Mouse (Mus musculus): ENCODE data around the gene Eml3. TPM values are rescaled to one million over a fixed set of nuclear protein-coding genes. Genes with fewer than 3 reads are reported as not detected.

Eml3 gene
- polyA plus RNA-seq, 1 experiment: 4.9 TPM

DNA sequence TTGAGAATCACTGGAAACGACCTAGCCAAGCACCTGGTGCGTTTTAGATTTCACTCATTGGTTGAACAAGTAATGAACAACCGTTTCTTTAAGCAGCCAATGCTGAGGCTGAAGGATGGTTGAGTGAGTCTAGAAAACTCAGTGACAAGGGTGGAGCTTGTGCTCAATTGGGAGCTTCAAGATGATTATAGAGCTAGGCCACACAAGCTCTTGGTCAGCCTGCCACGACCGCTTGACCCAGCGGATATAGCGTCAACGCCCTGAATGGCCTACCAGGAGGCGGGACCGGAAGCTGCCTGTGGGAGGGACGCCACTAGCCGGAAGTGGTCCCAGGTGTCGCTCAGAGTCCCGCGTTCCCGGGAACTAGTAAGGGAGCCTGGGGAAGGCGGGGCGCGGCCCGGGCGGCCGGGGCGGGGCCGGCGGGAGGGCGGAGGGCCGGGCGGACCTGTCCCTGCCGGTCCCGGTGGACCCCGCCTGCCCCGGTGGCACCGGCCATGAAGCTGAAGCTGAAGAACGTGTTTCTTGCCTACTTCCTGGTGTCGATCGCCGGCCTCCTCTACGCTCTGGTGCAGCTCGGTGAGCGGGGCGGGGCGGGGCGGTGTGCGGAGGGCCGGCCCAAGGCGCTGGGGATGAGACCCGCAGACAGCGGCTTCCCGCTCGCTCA lies 9.1 kb upstream of the Eml3 start, which contains the start of gene B3gat3:
Gene B3gat3 (plus strand): TSS at position 302 of the 664 bp plus-strand sequence.
- TF ChIP-seq POLR2A (IDR thresholded peaks at IDR 0.05; ENCODE audit: control insufficient read depth, low read depth, low read length): peak; percentile 98
- TF ChIP-seq CTCF (IDR thresholded peaks at IDR 0.05; ENCODE audit: control insufficient read depth, insufficient read depth, insufficient replicate concordance, low read depth, low read length): no peak
- Histone ChIP-seq H3K27ac (ENCODE audit: control insufficient read depth, insufficient read depth, low read depth, low read length) (peak within 1 kb of the TSS; percentile 88), H3K4me1 (ENCODE audit: control insufficient read depth, insufficient read depth, low read length) (peaks cover 8% of the 10 kb centered on the region), H3K27me3 (ENCODE audit: control insufficient read depth, insufficient read depth, low read length) (no peaks in the 10 kb centered on the region), H3K36me3 (ENCODE audit: control insufficient read depth, insufficient read depth, low read length) (peaks cover under 1% of the 10 kb centered on the region; the same call in 1 of the 2 replicates), H3K4me3 (ENCODE audit: control insufficient read depth, low read depth, low read length) (peak within 1 kb of the TSS; percentile 88)

DNA sequence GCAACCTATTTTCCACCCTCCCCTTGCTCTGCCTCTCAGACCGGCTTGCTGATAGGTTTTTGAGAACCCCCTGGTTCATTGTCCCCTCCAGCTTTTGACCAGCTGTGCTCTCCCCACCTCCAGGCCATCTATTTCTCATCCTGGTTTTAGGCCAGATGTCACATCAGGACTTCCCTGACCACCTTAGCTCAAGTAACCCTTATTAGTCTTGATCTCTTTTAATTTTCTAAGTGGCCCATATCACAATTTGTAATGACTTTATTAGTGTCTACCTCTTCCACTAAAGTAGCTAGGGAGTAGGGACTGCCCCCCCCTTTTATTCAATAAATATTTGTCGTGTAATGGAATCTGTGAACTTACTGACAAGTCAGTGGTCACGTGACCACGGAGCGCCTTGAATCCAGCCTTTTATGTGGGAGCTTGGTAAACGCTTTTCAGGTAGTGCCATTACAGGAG lies 8.5 kb upstream of the Eml3 start:
- TF ChIP-seq POLR2A (IDR thresholded peaks at IDR 0.05; ENCODE audit: control insufficient read depth, low read depth, low read length): no peak
- no peak for TF ChIP-seq CTCF (IDR thresholded peaks at IDR 0.05; ENCODE audit: control insufficient read depth, insufficient read depth, insufficient replicate concordance, low read depth, low read length)
- H3K27me3 ChIP-seq (ENCODE audit: control insufficient read depth, insufficient read depth, low read length): no peaks in the 10 kb centered on the region
- peak overlapping the region; percentile 24 for H3K27ac ChIP-seq (ENCODE audit: control insufficient read depth, insufficient read depth, low read depth, low read length)
- H3K36me3 ChIP-seq (ENCODE audit: control insufficient read depth, insufficient read depth, low read length): no peaks in the 10 kb centered on the region
- H3K4me3 ChIP-seq (ENCODE audit: control insufficient read depth, low read depth, low read length): peak overlapping the region; percentile 88
- peaks cover 8% of the 10 kb centered on the region for H3K4me1 ChIP-seq (ENCODE audit: control insufficient read depth, insufficient read depth, low read length)

DNA sequence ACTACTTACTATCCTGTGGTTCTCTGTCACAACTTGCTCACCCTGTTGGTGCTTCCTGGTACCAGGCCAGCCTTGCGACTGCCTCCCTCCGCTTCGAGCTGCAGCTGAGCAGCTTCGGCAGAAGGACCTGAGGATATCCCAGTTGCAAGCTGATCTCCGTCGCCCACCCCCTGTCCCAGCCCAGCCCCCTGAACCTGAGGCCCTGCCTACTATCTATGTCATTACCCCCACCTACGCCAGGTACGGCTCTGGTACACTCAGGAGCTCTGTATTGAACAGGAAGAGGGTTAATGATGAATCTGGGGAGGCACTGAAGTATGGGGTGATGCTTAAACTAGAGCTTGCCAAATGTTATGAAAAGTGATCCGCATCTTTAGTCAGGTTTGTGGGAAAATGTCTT lies 7.6 kb upstream of the Eml3 start:
- H3K4me3 ChIP-seq (ENCODE audit: control insufficient read depth, low read depth, low read length): no peak overlapping the region
- H3K36me3 ChIP-seq (ENCODE audit: control insufficient read depth, insufficient read depth, low read length): no peaks in the 10 kb centered on the region
- no peaks in the 10 kb centered on the region for H3K27me3 ChIP-seq (ENCODE audit: control insufficient read depth, insufficient read depth, low read length)
- H3K27ac ChIP-seq (ENCODE audit: control insufficient read depth, insufficient read depth, low read depth, low read length): no peak overlapping the region
- H3K4me1 ChIP-seq (ENCODE audit: control insufficient read depth, insufficient read depth, low read length): peaks cover 8% of the 10 kb centered on the region
- TF ChIP-seq CTCF (IDR thresholded peaks at IDR 0.05; ENCODE audit: control insufficient read depth, insufficient read depth, insufficient replicate concordance, low read depth, low read length) (no peak), POLR2A (IDR thresholded peaks at IDR 0.05; ENCODE audit: control insufficient read depth, low read depth, low read length) (no peak)

DNA sequence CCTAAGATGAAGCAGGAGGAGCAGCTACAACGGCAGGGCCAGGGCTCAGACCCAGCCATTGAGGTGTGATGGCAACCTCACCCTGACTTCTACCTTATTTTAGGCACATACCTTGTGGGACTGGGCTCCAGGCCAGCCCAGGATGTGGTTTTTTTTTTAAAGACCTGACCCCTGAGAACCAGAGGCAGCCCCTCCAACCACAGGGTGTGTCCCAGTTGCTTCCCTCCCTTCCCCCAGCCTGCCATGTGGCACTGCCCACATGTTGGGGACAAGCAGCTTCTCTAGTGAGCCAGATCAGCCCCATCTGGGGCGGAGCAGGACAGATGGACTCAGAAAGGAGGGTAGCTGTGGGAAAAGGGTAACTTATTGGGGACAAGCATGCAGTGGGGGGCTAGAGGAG lies 2.6 kb upstream of the Eml3 start:
- H3K4me3 ChIP-seq (ENCODE audit: control insufficient read depth, low read depth, low read length): no peak overlapping the region
- no peaks in the 10 kb centered on the region for H3K27me3 ChIP-seq (ENCODE audit: control insufficient read depth, insufficient read depth, low read length)
- TF ChIP-seq CTCF (IDR thresholded peaks at IDR 0.05; ENCODE audit: control insufficient read depth, insufficient read depth, insufficient replicate concordance, low read depth, low read length): no peak
- no peak for TF ChIP-seq POLR2A (IDR thresholded peaks at IDR 0.05; ENCODE audit: control insufficient read depth, low read depth, low read length)
- H3K27ac ChIP-seq (ENCODE audit: control insufficient read depth, insufficient read depth, low read depth, low read length): no peak overlapping the region
- peaks cover 15% of the 10 kb centered on the region for H3K4me1 ChIP-seq (ENCODE audit: control insufficient read depth, insufficient read depth, low read length)
- H3K36me3 ChIP-seq (ENCODE audit: control insufficient read depth, insufficient read depth, low read length): no peaks in the 10 kb centered on the region

DNA sequence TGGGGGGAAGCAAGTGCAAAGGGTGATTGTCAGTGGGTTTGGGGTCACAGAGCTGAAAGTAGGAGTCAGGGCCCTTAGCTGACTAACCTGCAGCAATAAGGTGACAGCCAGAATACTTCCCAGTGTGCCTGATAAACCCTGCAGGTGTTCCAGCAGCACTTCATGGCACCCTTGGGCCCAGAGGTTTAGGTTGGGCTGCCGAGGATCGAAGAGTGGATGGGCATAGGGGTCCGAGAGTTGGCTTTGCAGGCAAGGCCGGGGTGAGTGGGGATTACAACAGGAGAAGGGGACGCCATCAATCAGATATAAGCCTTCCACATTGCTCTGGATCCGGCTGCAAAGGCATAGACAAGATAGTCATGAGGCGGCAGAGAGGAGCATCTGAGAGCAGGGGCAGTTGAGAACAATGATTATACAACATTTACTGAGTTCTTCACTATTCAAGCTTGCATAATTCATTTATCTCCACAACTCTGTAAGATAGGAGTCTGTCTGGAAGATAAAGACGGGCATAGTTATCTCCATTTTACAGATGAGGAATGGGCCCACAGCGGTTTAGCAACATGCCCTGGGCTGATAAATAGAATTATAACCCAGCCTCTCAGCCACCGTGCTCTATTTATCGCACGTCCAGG lies 1.3 kb upstream of the Eml3 start:
- TF ChIP-seq POLR2A (IDR thresholded peaks at IDR 0.05; ENCODE audit: control insufficient read depth, low read depth, low read length) (no peak), CTCF (IDR thresholded peaks at IDR 0.05; ENCODE audit: control insufficient read depth, insufficient read depth, insufficient replicate concordance, low read depth, low read length) (no peak)
- no peak overlapping the region for H3K27ac ChIP-seq (ENCODE audit: control insufficient read depth, insufficient read depth, low read depth, low read length)
- peaks cover 15% of the 10 kb centered on the region for H3K4me1 ChIP-seq (ENCODE audit: control insufficient read depth, insufficient read depth, low read length)
- H3K4me3 ChIP-seq (ENCODE audit: control insufficient read depth, low read depth, low read length): no peak overlapping the region
- H3K36me3 ChIP-seq (ENCODE audit: control insufficient read depth, insufficient read depth, low read length): no peaks in the 10 kb centered on the region
- H3K27me3 ChIP-seq (ENCODE audit: control insufficient read depth, insufficient read depth, low read length): no peaks in the 10 kb centered on the region

DNA sequence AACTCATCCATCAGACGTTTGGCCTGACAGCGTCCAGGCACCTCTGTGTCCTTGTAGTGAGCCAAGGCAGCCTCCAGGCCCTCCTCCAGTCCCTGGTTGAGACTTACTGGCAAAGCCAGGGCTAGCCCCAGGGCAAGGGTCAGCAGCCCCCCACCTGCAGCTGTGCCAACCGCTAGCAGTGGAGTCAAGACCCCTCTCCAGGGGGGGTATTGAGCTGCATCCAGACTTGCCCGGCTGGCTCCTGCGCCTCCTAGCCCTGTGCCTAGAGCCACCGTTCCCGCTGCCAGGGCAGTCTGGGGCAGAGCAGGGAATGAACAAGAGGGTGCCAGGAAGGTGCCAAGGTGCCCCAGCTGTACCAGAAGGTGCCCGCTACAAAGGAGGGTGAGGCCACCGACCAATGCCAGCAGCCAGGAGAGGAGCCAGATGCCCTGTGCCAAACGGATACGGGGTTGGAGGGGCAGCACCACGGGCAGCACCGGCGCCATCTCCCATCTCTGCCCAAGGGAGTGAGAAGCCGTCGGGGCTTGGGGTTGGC lies 596 bp upstream of the Eml3 start:
- Histone ChIP-seq H3K4me1 (ENCODE audit: control insufficient read depth, insufficient read depth, low read length) (peaks cover 15% of the 10 kb centered on the region), H3K4me3 (ENCODE audit: control insufficient read depth, low read depth, low read length) (peak overlapping the region; percentile 76), H3K27ac (ENCODE audit: control insufficient read depth, insufficient read depth, low read depth, low read length) (peak overlapping the region; percentile 21; the same call in 1 of the 2 replicates), H3K36me3 (ENCODE audit: control insufficient read depth, insufficient read depth, low read length) (no peaks in the 10 kb centered on the region), H3K27me3 (ENCODE audit: control insufficient read depth, insufficient read depth, low read length) (no peaks in the 10 kb centered on the region)
- no peak for TF ChIP-seq CTCF (IDR thresholded peaks at IDR 0.05; ENCODE audit: control insufficient read depth, insufficient read depth, insufficient replicate concordance, low read depth, low read length)
- TF ChIP-seq POLR2A (IDR thresholded peaks at IDR 0.05; ENCODE audit: control insufficient read depth, low read depth, low read length): no peak

DNA sequence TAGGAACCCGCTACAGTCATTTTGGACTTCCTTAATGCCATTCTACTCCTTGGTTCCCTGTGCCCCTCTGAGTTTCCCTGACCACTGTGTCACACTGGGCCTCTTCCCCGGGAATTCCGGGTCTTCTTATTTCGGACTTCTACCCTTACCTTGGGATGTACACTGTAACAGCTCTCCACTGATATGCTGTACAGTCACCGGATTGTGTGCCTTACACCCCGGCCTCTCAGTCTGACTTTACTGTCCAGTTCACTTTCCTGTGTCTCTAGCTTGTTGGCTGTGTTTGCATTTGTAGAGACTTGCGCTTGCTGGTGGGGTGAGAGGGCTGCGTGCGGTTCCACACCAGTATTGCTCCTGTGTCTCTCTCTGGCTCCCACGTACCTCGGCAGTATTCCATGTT lies 765 bp downstream of the Eml3 start:
- Histone ChIP-seq H3K4me1 (ENCODE audit: control insufficient read depth, insufficient read depth, low read length) (peaks cover 15% of the 10 kb centered on the region), H3K36me3 (ENCODE audit: control insufficient read depth, insufficient read depth, low read length) (no peaks in the 10 kb centered on the region), H3K27me3 (ENCODE audit: control insufficient read depth, insufficient read depth, low read length) (no peaks in the 10 kb centered on the region), H3K27ac (ENCODE audit: control insufficient read depth, insufficient read depth, low read depth, low read length) (no peak overlapping the region), H3K4me3 (ENCODE audit: control insufficient read depth, low read depth, low read length) (peak overlapping the region; percentile 76)
- TF ChIP-seq POLR2A (IDR thresholded peaks at IDR 0.05; ENCODE audit: control insufficient read depth, low read depth, low read length) (no peak), CTCF (IDR thresholded peaks at IDR 0.05; ENCODE audit: control insufficient read depth, insufficient read depth, insufficient replicate concordance, low read depth, low read length) (no peak)
